Mouse (Mus musculus) neural tube, postnatal 0 days (tissue): ENCODE results near the gene Umodl1. TPM values are rescaled to one million over a fixed set of nuclear protein-coding genes. Genes with fewer than 3 reads are reported as not detected.

Source experiments
- microRNA-seq: library from miRNA; unstranded; fragments of <30 nt; microRNA quantifications from one replicate; pipeline ENCODE4, GENCODE M21; 2016
- polyA plus RNA-seq: library from polyadenylated mRNA; unstranded; fragments of >200 nt; fragmentation: Nextera tagmentation; extraction: Ambion mirVana; gene quantifications from 2 replicates; pipeline ENCODE4 v1.2.1, GENCODE M21; 2015

Gene Umodl1
- polyA plus RNA-seq, result 0.03 TPM in 1 of 2 replicates, not detected in the other

GRCm38 (mm10) chr17:30954340-30954739 is at the start of gene Umodl1:
Gene Umodl1, plus strand, starts transcription at chr17:30954640.

GRCm38 (mm10) chr17:31057151-31057890 is 102.9 kb downstream of the Umodl1 start, which contains the start of gene Abcg1:
Gene Abcg1, plus strand, starts transcription at chr17:31057675.

Small RNAs within 50 kb of the gene (microRNA-seq; reads per million reads assigned to microRNA genes)
- not detected for gene Gm24026

Other genes starting within 250 kb of the Umodl1 start
- gene Glp1r, start 52.8 kb upstream of the Umodl1 start, polyA plus RNA-seq, result 2.0 and 2.2 TPM in 2 replicates
- 19.1 TPM in 2 replicates for gene Abcg1, start 103.0 kb downstream of the Umodl1 start, polyA plus RNA-seq
- gene Tff3, start 175.0 kb downstream of the Umodl1 start, polyA plus RNA-seq, result 0.71 and 2.3 TPM in 2 replicates
- not detected in 2 replicates for gene Tff2, start 189.6 kb downstream of the Umodl1 start, polyA plus RNA-seq
- not detected in 2 replicates for gene Tff1, start 210.6 kb downstream of the Umodl1 start, polyA plus RNA-seq
- not detected in 2 replicates for gene Tmprss3, start 244.3 kb downstream of the Umodl1 start, polyA plus RNA-seq